Mouse (Mus musculus): ENCODE measurements around the gene Astn2.

The Astn2 gene

GRCm38 (mm10) chr4:65972395-65972794 is 432.0 kb downstream of the Astn2 start:
- DNase-seq (ENCODE audit: low spot score), result no peak

GRCm38 (mm10) chr4:65969318-65969717 is 435.1 kb downstream of the Astn2 start:
- DNase-seq (ENCODE audit: low spot score), result no peak

GRCm38 (mm10) chr4:65964604-65965003 is 439.8 kb downstream of the Astn2 start:
- no peak for DNase-seq (ENCODE audit: low spot score)

- no peak for DNase-seq (ENCODE audit: low spot score)
Observed at GRCm38 (mm10) chr4:65959188-65959759, 445.1 kb downstream of the Astn2 start.

GRCm38 (mm10) chr4:65958369-65959187 is 445.8 kb downstream of the Astn2 start:
- no peak for DNase-seq (ENCODE audit: low spot score)

- DNase-seq (ENCODE audit: low spot score), result no peak
Observed at GRCm38 (mm10) chr4:65951918-65952317, 452.5 kb downstream of the Astn2 start.

GRCm38 (mm10) chr4:65947141-65947649 is 457.2 kb downstream of the Astn2 start:
- no peak for DNase-seq (ENCODE audit: low spot score)

GRCm38 (mm10) chr4:65946021-65946420 is 458.4 kb downstream of the Astn2 start:
- no peak for DNase-seq (ENCODE audit: low spot score)

- DNase-seq (ENCODE audit: low spot score), result no peak
Observed at GRCm38 (mm10) chr4:65930901-65931300, 473.5 kb downstream of the Astn2 start.

GRCm38 (mm10) chr4:65920294-65920693 is 484.1 kb downstream of the Astn2 start:
- DNase-seq (ENCODE audit: low spot score), result no peak

- DNase-seq (ENCODE audit: low spot score), result no peak
Observed at GRCm38 (mm10) chr4:65916027-65917008, 488.1 kb downstream of the Astn2 start.

- no peak for DNase-seq (ENCODE audit: low spot score)
Observed at GRCm38 (mm10) chr4:65912247-65912942, 492.0 kb downstream of the Astn2 start.

- DNase-seq (ENCODE audit: low spot score), result no peak
Observed at GRCm38 (mm10) chr4:65907660-65908059, 496.8 kb downstream of the Astn2 start.

GRCm38 (mm10) chr4:65904963-65905362 is 499.4 kb downstream of the Astn2 start:
- DNase-seq (ENCODE audit: low spot score), result no peak

- peak; percentile 79 for DNase-seq (ENCODE audit: low spot score)
Observed at GRCm38 (mm10) chr4:65896092-65897027, 508.1 kb downstream of the Astn2 start.

- DNase-seq (ENCODE audit: low spot score), result peak; percentile 8
Observed at GRCm38 (mm10) chr4:65888332-65888993, 515.9 kb downstream of the Astn2 start.

GRCm38 (mm10) chr4:65886862-65887261 is 517.5 kb downstream of the Astn2 start:
- DNase-seq (ENCODE audit: low spot score), result no peak

GRCm38 (mm10) chr4:65885921-65886320 is 518.5 kb downstream of the Astn2 start:
- DNase-seq (ENCODE audit: low spot score), result no peak

GRCm38 (mm10) chr4:65874236-65874781 is 530.1 kb downstream of the Astn2 start:
- no peak for DNase-seq (ENCODE audit: low spot score)

GRCm38 (mm10) chr4:65864551-65864950 is 539.9 kb downstream of the Astn2 start:
- no peak for DNase-seq (ENCODE audit: low spot score)
